Mouse (Mus musculus) brain, embryonic 14.5 days (tissue): ENCODE data around the gene Mpped2.

Experiments
- CTCF ChIP-seq: fragments of 200-500 bp; IDR thresholded peaks from 2 replicates; pipeline ENCODE4 v1.5.1; 2012; ENCODE audit warnings: inconsistent platforms, mild to moderate bottlenecking, moderate library complexity, borderline replicate concordance; ENCODE audit not compliant: insufficient read depth, insufficient read length; ENCODE audit errors: extremely low read depth
- POLR2A ChIP-seq: fragments of 200-500 bp; IDR thresholded peaks from 2 replicates; pipeline ENCODE4 v1.6.1; 2012; ENCODE audit warnings: mild to moderate bottlenecking, inconsistent platforms, borderline replicate concordance; ENCODE audit not compliant: poor library complexity, insufficient read depth, insufficient read length, severe bottlenecking; ENCODE audit errors: extremely low read depth

DNA sequence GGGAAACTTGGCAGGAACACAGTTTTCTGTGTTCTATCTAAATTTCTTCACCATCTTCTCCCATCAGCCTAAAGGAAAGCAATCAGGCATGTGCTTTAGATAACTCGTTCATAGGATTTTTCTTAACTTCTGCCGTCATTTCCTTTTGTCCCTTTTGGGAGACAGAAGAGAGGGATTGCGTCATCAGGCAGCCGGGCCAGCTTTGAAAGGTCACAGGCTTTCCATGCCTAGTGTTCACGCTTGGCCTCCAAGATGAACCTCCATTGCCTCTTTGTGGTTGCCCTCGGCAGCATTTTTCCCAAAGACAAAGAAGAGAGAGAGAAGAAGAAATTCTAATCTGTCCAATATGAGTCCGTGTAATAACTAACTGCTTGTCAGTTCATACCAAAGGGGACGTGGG lies 95.0 kb downstream of the Mpped2 start:
- no peak for TF ChIP-seq POLR2A
- no peak for TF ChIP-seq CTCF
